Mouse (Mus musculus) heart, embryonic 10.5 days (tissue): ENCODE results near the gene Fam160a1. TPM values are rescaled to one million over a fixed set of nuclear protein-coding genes. Genes with fewer than 3 reads are reported as not detected.

Experiments
- DNase-seq: peaks from one replicate; pipeline ENCODE4 v3.0.0-alpha.2; 2017; ENCODE audit warnings: low spot score
- H3K27ac ChIP-seq: fragments of 300-500 bp; sonication (generic); 2 replicates; pipeline ENCODE4 v1.5.1; 2016; ENCODE audit warnings: mild to moderate bottlenecking
- H3K27me3 ChIP-seq: fragments of 300-500 bp; sonication (generic); 2 replicates; pipeline ENCODE4 v1.6.1; 2016; ENCODE audit warnings: mild to moderate bottlenecking; ENCODE audit not compliant: poor library complexity, insufficient read depth, severe bottlenecking
- H3K36me3 ChIP-seq: fragments of 300-500 bp; sonication (generic); 2 replicates; pipeline ENCODE4 v1.6.1; 2016; ENCODE audit warnings: mild to moderate bottlenecking, moderate library complexity
- H3K4me1 ChIP-seq: fragments of 300-500 bp; sonication (generic); 2 replicates; pipeline ENCODE4 v1.6.1; 2016; ENCODE audit warnings: mild to moderate bottlenecking
- H3K4me3 ChIP-seq: fragments of 300-500 bp; sonication (generic); 2 replicates; pipeline ENCODE4 v1.5.1; 2016; ENCODE audit warnings: mild to moderate bottlenecking, moderate library complexity
- H3K9me3 ChIP-seq: fragments of 300-500 bp; sonication (generic); 2 replicates; pipeline ENCODE4 v1.6.1; 2016; ENCODE audit warnings: mild to moderate bottlenecking, moderate library complexity
- WGBS: fragments of 180-500 bp; shearing (Covaris S2); methylation state at CpG from one replicate; pipeline ENCODE4 v1.1.7; 2016; 5-methylcytosine and 5-hydroxymethylcytosine counted together
- polyA plus RNA-seq: library from polyadenylated mRNA; unstranded; fragments of >200 nt; fragmentation: Nextera tagmentation; extraction: Ambion mirVana; gene quantifications from 2 replicates; pipeline ENCODE4 v1.2.1, GENCODE M21; 2016

Gene Fam160a1
- polyA plus RNA-seq, 1 experiment from 2014 or later = 1.7 TPM

- no peaks in the 10 kb centered on the region for H3K27me3 ChIP-seq
- peak overlapping the region; percentile 2; the same call in 1 of the 2 replicates for H3K27ac ChIP-seq
- H3K4me1 ChIP-seq = peaks cover 39% of the 10 kb centered on the region
- H3K36me3 ChIP-seq = peaks cover 3% of the 10 kb centered on the region; the same call in 1 of the 2 replicates
- H3K4me3 ChIP-seq = no peak overlapping the region
- 78% methylated on average over 8 of the region's 8 CpGs for WGBS
- DNase-seq = no peak
- H3K9me3 ChIP-seq = no peaks in the 10 kb centered on the region
Observed at GRCm38 (mm10) chr3:85634389-85635125, 182.5 kb downstream of the Fam160a1 start.

- no peaks in the 10 kb centered on the region for H3K9me3 ChIP-seq
- WGBS = 60% methylated on average over 2 of the region's 2 CpGs
- peaks cover 39% of the 10 kb centered on the region for H3K4me1 ChIP-seq
- H3K27me3 ChIP-seq = no peaks in the 10 kb centered on the region
- DNase-seq = no peak
- 0 out of 2 replicates have a peak overlapping the region, but pooled peaks have one; percentile 2 for H3K27ac ChIP-seq
- H3K36me3 ChIP-seq = peaks cover 7% of the 10 kb centered on the region; the same call in 1 of the 2 replicates
- H3K4me3 ChIP-seq = no peak overlapping the region
Observed at GRCm38 (mm10) chr3:85633733-85634132, 183.4 kb downstream of the Fam160a1 start.

GRCm38 (mm10) chr3:85629895-85630510 lies 187.1 kb downstream of the Fam160a1 start:
- no peak overlapping the region for H3K4me3 ChIP-seq
- H3K27me3 ChIP-seq = no peaks in the 10 kb centered on the region
- 90% methylated on average over 4 of the region's 4 CpGs for WGBS
- no peak for DNase-seq
- peaks cover 5% of the 10 kb centered on the region; the same call in 1 of the 2 replicates for H3K36me3 ChIP-seq
- H3K27ac ChIP-seq = no peak overlapping the region
- peaks cover 9% of the 10 kb centered on the region; the same call in 1 of the 2 replicates for H3K4me1 ChIP-seq
- no peaks in the 10 kb centered on the region for H3K9me3 ChIP-seq

GRCm38 (mm10) chr3:85619751-85620150 lies 197.3 kb downstream of the Fam160a1 start:
- Histone ChIP-seq H3K4me1 (no peaks in the 10 kb centered on the region), H3K9me3 (no peaks in the 10 kb centered on the region), H3K36me3 (peaks cover 42% of the 10 kb centered on the region), H3K27me3 (no peaks in the 10 kb centered on the region), H3K4me3 (no peak overlapping the region), H3K27ac (no peak overlapping the region)
- WGBS = 88% methylated on average over 1 of the region's 1 CpGs
- no peak for DNase-seq

- H3K27me3 ChIP-seq = no peaks in the 10 kb centered on the region
- no peak overlapping the region for H3K4me3 ChIP-seq
- H3K27ac ChIP-seq = no peak overlapping the region
- peaks cover 42% of the 10 kb centered on the region for H3K36me3 ChIP-seq
- DNase-seq = no peak
- WGBS = 75% methylated on average over 5 of the region's 5 CpGs
- no peaks in the 10 kb centered on the region for H3K4me1 ChIP-seq
- H3K9me3 ChIP-seq = no peaks in the 10 kb centered on the region
Observed at GRCm38 (mm10) chr3:85619345-85619744, 197.7 kb downstream of the Fam160a1 start.

- DNase-seq = no peak
- Histone ChIP-seq H3K27me3 (no peaks in the 10 kb centered on the region), H3K4me1 (no peaks in the 10 kb centered on the region), H3K4me3 (no peak overlapping the region), H3K36me3 (peaks cover 43% of the 10 kb centered on the region), H3K9me3 (no peaks in the 10 kb centered on the region), H3K27ac (no peak overlapping the region)
- 85% methylated on average over 6 of the region's 6 CpGs for WGBS
Observed at GRCm38 (mm10) chr3:85618885-85619284, 198.2 kb downstream of the Fam160a1 start.

- peaks cover 43% of the 10 kb centered on the region for H3K36me3 ChIP-seq
- no peak overlapping the region for H3K4me3 ChIP-seq
- DNase-seq = no peak
- no peaks in the 10 kb centered on the region for H3K27me3 ChIP-seq
- H3K9me3 ChIP-seq = no peaks in the 10 kb centered on the region
- H3K27ac ChIP-seq = no peak overlapping the region
- peaks cover 6% of the 10 kb centered on the region; the same call in 1 of the 2 replicates for H3K4me1 ChIP-seq
- 78% methylated on average over 1 of the region's 1 CpGs for WGBS
Observed at GRCm38 (mm10) chr3:85616389-85616788, 200.7 kb downstream of the Fam160a1 start.

Other genes with a start within 250 kb of the Fam160a1 start
- 32.3 and 45.0 TPM in 2 replicates for gene Gatb, start 243.2 kb downstream of the Fam160a1 start, polyA plus RNA-seq
- gene Glt28d2, start 70.2 kb upstream of the Fam160a1 start, polyA plus RNA-seq = 0.72 and 0.78 TPM in 2 replicates
- 2.7 and 3.0 TPM in 2 replicates for gene Gm37240, start 70.2 kb upstream of the Fam160a1 start, polyA plus RNA-seq
- 10.4 and 17.7 TPM in 2 replicates for gene Sh3d19, start 153.8 kb upstream of the Fam160a1 start, polyA plus RNA-seq
- gene Prss48, start 185.2 kb upstream of the Fam160a1 start, polyA plus RNA-seq = not detected in 2 replicates